Mouse (Mus musculus) lung, postnatal 4 days (tissue): ENCODE measurements at regions not wholly inside any gene's neighbourhood (a gene's known extent, or its start where the extent isn't known, plus 50 kb on each side); places are given as distances from the start of the nearest gene placed in this dataset.
"Not testable (repeated sequence)": the region's sequence is repeated elsewhere in the genome, so short reads cannot be mapped to it uniquely, and the experiment has no call there.

ENCODE experiments used
- DNase-seq, 2 experiments: peaks; one replicate each; pipeline ENCODE4 v3.0.0; 2021

GRCm38 (mm10) chr9:53045788-53046187, 202.1 kb downstream of the Ddx10 start:
- DNase-seq = no peak

GRCm38 (mm10) chr9:53033797-53034196, 214.1 kb downstream of the Ddx10 start:
- DNase-seq = no peak

- DNase-seq = no peak
Observed at GRCm38 (mm10) chr9:53022096-53022495, 225.8 kb downstream of the Ddx10 start.

- DNase-seq = no peak
Observed at GRCm38 (mm10) chr9:53010741-53011140, 237.1 kb downstream of the Ddx10 start.

- DNase-seq = no peak
Observed at GRCm38 (mm10) chr9:53007395-53007794, 240.5 kb downstream of the Ddx10 start.

GRCm38 (mm10) chr9:53006085-53006484, 241.8 kb downstream of the Ddx10 start:
- DNase-seq = no peak

- DNase-seq = no peak
Observed at GRCm38 (mm10) chr9:53004253-53004978, 243.4 kb downstream of the Ddx10 start.

- DNase-seq = no peak
Observed at GRCm38 (mm10) chr9:52976041-52976440, 271.8 kb downstream of the Ddx10 start.

GRCm38 (mm10) chr9:52965631-52966030, 282.2 kb downstream of the Ddx10 start:
- no peak for DNase-seq

GRCm38 (mm10) chr9:52959668-52960067, 280.1 kb upstream of the AI593442 start:
- no peak for DNase-seq

GRCm38 (mm10) chr9:52957245-52957644, 277.7 kb upstream of the AI593442 start:
- DNase-seq = no peak

GRCm38 (mm10) chr9:52944081-52944480, 264.5 kb upstream of the AI593442 start:
- no peak for DNase-seq

GRCm38 (mm10) chr9:52941637-52941983, 262.0 kb upstream of the AI593442 start:
- peak; percentile 15 to 51 for DNase-seq

- peak; percentile 16 to 56 for DNase-seq
Observed at GRCm38 (mm10) chr9:52940964-52941636, 261.5 kb upstream of the AI593442 start.

- DNase-seq = no peak
Observed at GRCm38 (mm10) chr9:52935082-52935481, 255.5 kb upstream of the AI593442 start.

- no peak for DNase-seq
Observed at GRCm38 (mm10) chr9:52917516-52917915, 237.9 kb upstream of the AI593442 start.

- not testable (repeated sequence) for DNase-seq
Observed at GRCm38 (mm10) chr9:52888653-52889052, 209.1 kb upstream of the AI593442 start.

GRCm38 (mm10) chr9:52887997-52888396, 208.4 kb upstream of the AI593442 start:
- DNase-seq = not testable (repeated sequence)

- no peak for DNase-seq
Observed at GRCm38 (mm10) chr9:52867236-52867635, 187.7 kb upstream of the AI593442 start.

- no peak for DNase-seq
Observed at GRCm38 (mm10) chr9:52860327-52860726, 180.7 kb upstream of the AI593442 start.

GRCm38 (mm10) chr9:52858411-52858810, 178.8 kb upstream of the AI593442 start:
- DNase-seq = no peak

- DNase-seq = no peak
Observed at GRCm38 (mm10) chr9:52853338-52853737, 173.8 kb upstream of the AI593442 start.

GRCm38 (mm10) chr9:52850552-52850951, 171.0 kb upstream of the AI593442 start:
- no peak for DNase-seq

- DNase-seq = no peak
Observed at GRCm38 (mm10) chr9:52849931-52850330, 170.4 kb upstream of the AI593442 start.

- no peak for DNase-seq
Observed at GRCm38 (mm10) chr9:52841105-52841504, 161.5 kb upstream of the AI593442 start.
